Mouse (Mus musculus) stomach, postnatal 0 days (tissue): ENCODE data around the gene Nup210. TPM values are rescaled to one million over a fixed set of nuclear protein-coding genes. Genes with fewer than 3 reads are reported as not detected.
A peak's percentile ranks its signal among the peaks of the same experiment; 100 is the strongest.

Experiments
- ATAC-seq: fragments of 200-750 bp; cut with Nextera tagmentation; 2 replicates; pipeline ENCODE4 v1.8.0; 2017; ENCODE audit not compliant: low FRiP score, low TSS enrichment
- DNase-seq: peaks from one replicate; pipeline ENCODE4 v3.0.0-alpha.2; 2016; ENCODE audit warnings: low spot score
- H3K27ac ChIP-seq: fragments of 300-500 bp; sonication (generic); replicated peaks from 2 replicates; pipeline ENCODE4 v1.5.1; 2014; ENCODE audit warnings: mild to moderate bottlenecking, control low read depth
- H3K27me3 ChIP-seq: fragments of 300-500 bp; sonication (generic); 2 replicates; pipeline ENCODE4 v1.6.1; 2014; ENCODE audit warnings: low read length; ENCODE audit not compliant: control insufficient read depth, insufficient read depth
- H3K36me3 ChIP-seq: fragments of 300-500 bp; sonication (generic); 2 replicates; pipeline ENCODE4 v1.6.1; 2014; ENCODE audit warnings: low read length, mixed read lengths; ENCODE audit not compliant: control insufficient read depth, insufficient read depth
- H3K4me1 ChIP-seq: fragments of 300-500 bp; sonication (generic); replicated peaks from 2 replicates; pipeline ENCODE4 v1.6.1; 2014; ENCODE audit warnings: antibody characterized with exemption; ENCODE audit not compliant: control insufficient read depth, insufficient read depth
- H3K4me2 ChIP-seq: fragments of 300-500 bp; sonication (generic); replicated peaks from 2 replicates; pipeline ENCODE4 v1.6.1; 2014; ENCODE audit warnings: low read depth, mild to moderate bottlenecking, control low read depth, moderate library complexity
- H3K4me3 ChIP-seq: fragments of 300-500 bp; sonication (generic); 2 replicates; pipeline ENCODE4 v1.5.1; 2014; ENCODE audit warnings: low read depth, low read length, control low read depth
- H3K9ac ChIP-seq: fragments of 300-500 bp; sonication (generic); 2 replicates; pipeline ENCODE4 v1.6.1; 2014; ENCODE audit warnings: mild to moderate bottlenecking, low read length, control low read depth, mixed read lengths
- H3K9me3 ChIP-seq: fragments of 300-500 bp; sonication (generic); 2 replicates; pipeline ENCODE4 v1.6.1; 2016; ENCODE audit warnings: low read length; ENCODE audit not compliant: control insufficient read depth
- CTCF ChIP-seq: IDR thresholded peaks from 2 replicates; pipeline ENCODE4 v1.5.1; 2016; ENCODE audit warnings: antibody characterized with exemption, low read depth, mild to moderate bottlenecking, moderate library complexity
- EP300 ChIP-seq: optimal IDR thresholded peaks from 2 replicates; pipeline ENCODE3; 2016; ENCODE audit warnings: antibody characterized with exemption
- WGBS: fragments of 180-500 bp; shearing (Covaris S2); extraction: QIAGEN DNeasy Blood & Tissue Kit; methylation state at CpG from one replicate; pipeline ENCODE4 v1.1.7; 2014; 5-methylcytosine and 5-hydroxymethylcytosine counted together
- polyA plus RNA-seq: library from polyadenylated mRNA; unstranded; fragments of >200 nt; fragmentation: Nextera tagmentation; extraction: Ambion mirVana; gene quantifications from 2 replicates; pipeline ENCODE4 v1.2.1, GENCODE M21; 2015

Gene Nup210
- polyA plus RNA-seq, 1 experiment from 2014 or later = 2.4 TPM

DNA sequence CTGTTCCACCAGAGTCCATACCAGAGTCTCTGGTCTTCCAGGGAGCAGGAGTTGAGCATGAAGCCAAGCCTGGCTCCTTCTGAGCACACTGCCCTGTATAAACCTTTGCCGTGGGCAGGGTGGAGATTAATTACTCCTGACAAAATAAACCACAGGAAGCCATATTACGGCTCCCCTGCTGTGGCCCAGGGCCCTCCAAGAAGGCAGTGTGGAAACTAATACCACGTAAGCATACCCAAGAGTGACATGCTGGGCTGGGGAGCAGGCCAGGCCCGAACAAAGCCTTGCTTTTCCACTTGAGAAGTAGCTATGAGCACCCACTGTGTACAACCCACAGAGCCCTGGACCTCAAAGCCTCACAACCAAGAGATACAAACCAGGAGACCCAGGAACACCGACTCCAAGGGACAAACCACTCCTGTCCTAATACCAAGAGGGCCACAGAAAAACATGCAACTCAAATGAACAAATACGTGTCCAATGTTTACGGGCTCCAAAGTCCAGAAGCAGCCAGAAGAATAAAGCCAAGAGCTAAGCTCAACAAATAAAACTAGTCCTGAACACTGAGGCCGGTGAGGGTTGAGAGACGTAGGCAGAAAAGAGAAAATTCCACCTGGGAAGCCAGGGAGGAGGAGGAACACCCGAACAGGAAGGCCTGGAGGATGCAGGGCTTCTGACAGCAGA lies 24.3 kb downstream of the Nup210 start:
- no peak overlapping the region for H3K4me2 ChIP-seq
- H3K27ac ChIP-seq = no peak overlapping the region
- no peak overlapping the region for H3K9ac ChIP-seq
- no peak for TF ChIP-seq CTCF
- TF ChIP-seq EP300 = no peak
- ATAC-seq = peak; percentile 26; the same call in 1 of the 2 replicates
- H3K27me3 ChIP-seq = no peaks in the 10 kb centered on the region
- H3K4me1 ChIP-seq = no peaks in the 10 kb centered on the region
- H3K4me3 ChIP-seq = no peak overlapping the region
- H3K36me3 ChIP-seq = no peaks in the 10 kb centered on the region
- H3K9me3 ChIP-seq = no peaks in the 10 kb centered on the region
- no peak for DNase-seq
- 55% methylated on average over 10 of the region's 10 CpGs for WGBS

DNA sequence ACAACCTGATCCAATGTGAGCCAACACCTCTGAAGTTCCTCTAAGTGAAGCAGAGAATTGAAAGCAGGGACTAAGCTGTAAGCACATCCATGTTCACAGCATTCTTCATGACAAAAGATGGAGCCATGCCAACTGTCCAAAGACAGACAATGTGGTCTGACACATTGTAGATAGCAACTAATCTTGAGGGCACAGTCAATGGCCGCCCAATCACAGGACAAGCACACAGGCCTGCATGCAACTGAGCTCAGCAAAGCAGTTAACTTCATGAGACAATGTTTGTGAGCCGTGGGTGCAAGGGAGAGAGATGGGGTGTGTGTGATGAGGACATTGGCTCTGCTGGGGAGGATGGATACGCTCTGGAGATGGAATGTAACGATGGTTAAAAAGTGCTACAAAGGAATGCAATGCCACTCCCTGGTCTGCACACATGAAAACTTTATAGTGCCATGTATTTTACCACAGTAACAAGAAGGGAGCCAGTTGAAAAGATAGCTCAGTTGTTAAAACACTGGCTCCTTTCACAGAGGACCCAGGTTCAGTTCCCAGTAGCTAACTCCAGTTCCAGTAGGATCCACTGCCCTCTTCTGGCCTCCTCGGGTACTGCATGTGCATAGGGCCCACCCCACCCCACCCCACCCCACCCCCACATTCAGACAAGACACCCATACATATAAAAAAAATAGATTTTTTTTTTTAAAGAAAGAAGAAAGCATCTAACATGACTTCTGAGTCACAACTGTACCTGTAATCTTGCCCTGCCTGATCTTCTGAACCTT lies 31.3 kb downstream of the Nup210 start:
- Histone ChIP-seq H3K27me3 (no peaks in the 10 kb centered on the region), H3K4me1 (no peaks in the 10 kb centered on the region), H3K9me3 (no peaks in the 10 kb centered on the region), H3K27ac (no peak overlapping the region), H3K4me3 (no peak overlapping the region), H3K9ac (no peak overlapping the region), H3K4me2 (no peak overlapping the region), H3K36me3 (no peaks in the 10 kb centered on the region)
- TF ChIP-seq CTCF = peak; percentile 55
- TF ChIP-seq EP300 = no peak
- no peak for ATAC-seq
- no peak for DNase-seq
- WGBS = 76% methylated on average over 5 of the region's 5 CpGs

DNA sequence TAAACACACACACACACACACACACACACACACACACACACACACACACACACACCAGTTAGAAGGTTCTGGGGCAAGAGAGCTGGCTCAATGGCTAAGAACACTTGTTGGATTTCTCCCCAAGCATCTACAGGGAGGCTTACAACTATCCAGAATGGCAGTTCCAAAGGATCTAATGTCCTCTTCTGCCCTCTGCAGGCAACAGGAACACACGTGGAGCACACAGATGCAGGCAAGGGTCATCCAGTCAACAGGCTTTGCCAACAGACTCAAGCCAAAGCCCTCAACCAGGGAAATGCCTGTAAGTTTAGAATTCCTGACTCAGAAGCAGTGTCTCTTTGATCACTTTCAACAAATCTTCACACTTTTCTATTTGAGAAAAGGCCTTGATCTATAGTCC lies 36.6 kb downstream of the Nup210 start:
- Histone ChIP-seq H3K9ac (no peak overlapping the region), H3K27me3 (no peaks in the 10 kb centered on the region), H3K27ac (no peak overlapping the region), H3K4me3 (no peak overlapping the region), H3K4me1 (no peaks in the 10 kb centered on the region), H3K36me3 (no peaks in the 10 kb centered on the region), H3K4me2 (no peak overlapping the region), H3K9me3 (no peaks in the 10 kb centered on the region)
- ATAC-seq (no peak), DNase-seq (no peak)
- 21% methylated on average over 1 of the region's 1 CpGs for WGBS
- peak; percentile 65 for TF ChIP-seq CTCF
- TF ChIP-seq EP300 = no peak

DNA sequence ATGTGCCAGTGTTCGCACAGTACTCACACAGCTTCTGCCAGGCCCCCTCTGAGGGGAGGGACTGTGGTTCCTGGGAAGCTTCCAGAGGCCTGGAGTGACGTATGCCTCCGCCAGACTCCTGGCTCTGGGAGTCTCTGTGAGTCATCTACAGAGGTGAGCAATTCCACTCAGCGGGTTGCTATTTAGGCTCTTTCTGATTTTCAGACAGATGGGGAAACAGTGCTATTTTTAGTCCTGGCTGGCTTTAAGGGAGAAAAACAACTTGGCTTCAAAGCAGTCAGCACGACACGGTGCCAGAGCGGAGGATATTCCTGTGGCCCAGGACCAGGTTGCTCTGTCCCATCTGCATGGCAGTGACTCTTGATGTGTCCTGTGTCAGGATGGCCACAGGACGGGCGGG lies 40.4 kb downstream of the Nup210 start:
- Histone ChIP-seq H3K4me2 (no peak overlapping the region), H3K27ac (no peak overlapping the region), H3K4me3 (no peak overlapping the region), H3K9me3 (no peaks in the 10 kb centered on the region), H3K36me3 (no peaks in the 10 kb centered on the region), H3K4me1 (no peaks in the 10 kb centered on the region), H3K27me3 (no peaks in the 10 kb centered on the region), H3K9ac (no peak overlapping the region)
- DNase-seq = peak; percentile 42
- TF ChIP-seq EP300 (no peak), CTCF (no peak)
- peak; percentile 72; the same call in 1 of the 2 replicates for ATAC-seq
- 63% methylated on average over 9 of the region's 9 CpGs for WGBS

DNA sequence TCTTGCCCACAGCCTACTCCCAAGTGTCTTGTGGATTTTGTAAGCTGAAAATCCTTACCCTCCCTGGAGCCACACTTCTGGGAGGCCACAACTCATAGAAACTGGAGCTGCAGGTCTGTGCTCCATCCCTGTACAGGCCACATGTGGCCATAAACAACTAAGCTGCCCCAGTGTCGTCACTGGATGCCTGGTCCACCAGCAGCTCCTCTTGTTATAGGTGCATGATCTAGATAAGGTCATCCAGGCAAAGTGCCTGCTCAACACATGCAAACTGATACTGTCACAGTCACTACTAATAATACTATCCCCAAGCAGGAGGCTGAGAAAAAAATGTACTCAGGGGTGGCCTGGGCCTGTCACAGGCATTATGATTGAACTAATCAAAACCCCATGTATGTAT lies 48.1 kb downstream of the Nup210 start:
- H3K4me1 ChIP-seq = no peaks in the 10 kb centered on the region
- no peak overlapping the region for H3K27ac ChIP-seq
- H3K36me3 ChIP-seq = no peaks in the 10 kb centered on the region
- no peaks in the 10 kb centered on the region for H3K27me3 ChIP-seq
- DNase-seq = no peak
- WGBS = 81% methylated on average over 1 of the region's 1 CpGs
- H3K9ac ChIP-seq = no peak overlapping the region
- H3K4me3 ChIP-seq = no peak overlapping the region
- no peak for TF ChIP-seq CTCF
- TF ChIP-seq EP300 = no peak
- H3K9me3 ChIP-seq = no peaks in the 10 kb centered on the region
- ATAC-seq = no peak
- H3K4me2 ChIP-seq = no peak overlapping the region

DNA sequence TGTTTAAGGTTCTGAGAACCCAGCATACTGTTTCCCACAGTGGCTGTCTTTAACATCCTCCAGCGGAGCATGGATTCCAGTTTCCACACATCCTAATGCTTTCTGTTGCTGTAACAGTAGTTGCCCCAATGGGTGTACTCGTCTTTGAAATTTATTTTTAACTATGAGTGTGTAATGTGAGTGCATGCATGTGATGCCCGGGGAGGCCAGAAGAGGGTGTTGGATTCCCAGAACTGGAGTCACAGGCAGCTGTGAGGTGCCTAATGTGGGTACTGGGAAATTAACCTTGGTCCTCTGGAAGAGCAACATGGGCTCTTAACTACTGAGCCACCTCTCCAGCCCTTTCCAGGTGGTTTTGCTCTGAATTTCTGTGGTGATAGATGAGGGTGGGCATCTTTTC lies 49.6 kb downstream of the Nup210 start:
- H3K27me3 ChIP-seq = no peaks in the 10 kb centered on the region
- no peak overlapping the region for H3K4me2 ChIP-seq
- H3K36me3 ChIP-seq = no peaks in the 10 kb centered on the region
- H3K4me1 ChIP-seq = no peaks in the 10 kb centered on the region
- 85% methylated on average over 3 of the region's 3 CpGs for WGBS
- no peak overlapping the region for H3K27ac ChIP-seq
- no peak overlapping the region for H3K4me3 ChIP-seq
- DNase-seq (no peak), ATAC-seq (no peak)
- H3K9me3 ChIP-seq = no peaks in the 10 kb centered on the region
- H3K9ac ChIP-seq = no peak overlapping the region
- 0 out of 2 replicates have a peak, but pooled peaks have one; percentile 3 for TF ChIP-seq CTCF
- no peak for TF ChIP-seq EP300
